Mouse (Mus musculus): ENCODE data around the gene Ikzf4.

DNA sequence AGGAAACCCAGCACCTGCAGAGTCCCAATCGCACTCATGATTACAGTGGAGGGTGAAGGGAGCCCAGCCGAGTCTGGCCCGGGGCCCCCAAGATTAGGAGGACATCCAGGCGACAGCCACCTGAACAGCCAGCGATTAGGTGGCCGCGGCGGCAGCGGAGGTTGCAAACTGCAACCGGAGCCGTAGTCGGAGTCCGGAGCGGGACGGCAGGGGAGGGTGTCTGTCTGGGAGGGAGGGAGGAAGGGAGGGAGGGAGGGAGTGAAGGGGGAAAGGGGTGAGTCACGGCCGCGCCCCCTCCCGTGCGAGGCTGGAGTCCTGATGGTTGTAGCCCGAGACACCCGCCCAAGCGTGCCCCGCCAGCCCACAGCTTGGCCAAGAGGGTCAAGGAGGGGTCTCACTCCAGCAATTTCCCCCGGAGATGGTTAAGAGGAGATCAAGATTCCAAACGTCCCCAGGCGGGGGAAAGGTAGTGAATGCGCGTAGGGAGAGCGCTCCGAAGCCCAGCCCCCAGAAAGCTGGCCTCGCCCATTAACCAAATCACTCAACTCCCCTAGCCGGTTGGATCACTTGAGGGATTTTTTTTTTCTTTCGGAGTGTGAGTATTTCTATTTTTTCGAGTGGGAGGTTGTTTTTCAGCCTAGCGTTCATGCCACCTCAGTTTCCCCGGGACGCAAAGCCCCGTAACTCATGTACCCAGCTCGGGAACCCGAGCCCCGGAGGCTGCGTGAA lies 56.2 kb downstream of the Ikzf4 start, which contains the start of gene Erbb3:
- no peak for TF ChIP-seq CTCF (conservative IDR thresholded peaks at IDR 0.05; ENCODE audit: low read length)
- no peak for TF ChIP-seq NANOG (IDR thresholded peaks at IDR 0.05; ENCODE audit: borderline replicate concordance, low read length)
- no peak for TF ChIP-seq POU5F1 (IDR thresholded peaks at IDR 0.05; ENCODE audit: borderline replicate concordance, low read length)

Measured in E14TG2a.4 (cell line).